10 mouse cellular contexts compared by ENCODE assay signal in genomic region chr17:27448749-27449148, GRCm38 (mm10).
DNase-seq lines count a peak whose midpoint lies in the region; ATAC-seq and TF ChIP-seq lines count a peak whose summit lies in the region.
"Had no signal": no experiment of that assay in that cellular context is flagged by ENCODE, and none has a peak within 500 bp of the region (broad histone marks: within the 10 kb centered on the region; RNA-seq: fewer than 3 reads in every experiment).

No protein-coding gene starts in this region.

- no peak overlapping the region for H3K9ac ChIP-seq in kidney, postnatal 0 days (ENCODE audit: low read depth, low read length)
- H3K9ac ChIP-seq in kidney, embryonic 14.5 days (ENCODE audit: low read depth, low read length): no peak overlapping the region
- H3K9ac ChIP-seq in CH12.LX (ENCODE audit: insufficient read depth, low read depth): no peak overlapping the region

- TF ChIP-seq EP300 in CH12.LX (IDR thresholded peaks at IDR 0.05; ENCODE audit: low read length): no peak

- H3K27ac ChIP-seq in kidney, postnatal 0 days: no peak overlapping the region
- no peak overlapping the region for H3K27ac ChIP-seq in kidney, embryonic 14.5 days (ENCODE audit: low read depth, low read length)
- H3K27ac ChIP-seq in CH12.LX (ENCODE audit: insufficient read depth, low read depth): no peak overlapping the region
- H3K27ac ChIP-seq in embryonic facial prominence, embryonic 10.5 days (replicated peaks): no peak overlapping the region

- no peaks in the 10 kb centered on the region for H3K79me2 ChIP-seq in CH12.LX (replicated peaks; ENCODE audit: control insufficient read depth, extremely low read depth, insufficient read depth, poor library complexity, severe bottlenecking)

- no peak for DNase-seq in kidney, postnatal 0 days (ENCODE audit: low spot score)
- DNase-seq in CH12.LX (ENCODE audit: extremely low read depth) (no peak), NIH3T3 (ENCODE audit: low read depth) (peak; percentile 18)
- DNase-seq in embryonic facial prominence, embryonic 10.5 days (ENCODE audit: low spot score): peak; percentile 39
- no peak for DNase-seq in gastrocnemius, postnatal 10 days
- DNase-seq in spleen, adult 12 weeks (ENCODE audit: low spot score): no peak
- DNase-seq: kidney, adult 11 months; thymus, adult 18-20 months had no signal

- dilution Hi-C loops in CH12.LX (cut with MboI; ENCODE audit: extremely low pct_ligation_motif_present, extremely low pct_unique_long_range_greater_than_20kb, low sequenced_read_pairs): no loop called here

- H3K4me2 ChIP-seq in kidney, postnatal 0 days (ENCODE audit: low read length): no peak overlapping the region
- H3K4me2 ChIP-seq in kidney, embryonic 14.5 days (replicated peaks; ENCODE audit: low read depth, low read length): no peak overlapping the region
- no peak overlapping the region for H3K4me2 ChIP-seq in CH12.LX (ENCODE audit: insufficient read depth, low read depth, poor library complexity, severe bottlenecking)
- H3K4me2 ChIP-seq: heart, embryonic 11.5 days had no signal

- 75% methylated on average over 6 of the region's 6 CpGs for WGBS in kidney, postnatal 0 days
- WGBS in kidney, embryonic 14.5 days: 79% methylated on average over 6 of the region's 6 CpGs
- whole genome bisulfite sequencing in embryonic facial prominence, embryonic 10.5 days: 73% methylated on average over 6 of the region's 6 CpGs

- no peak; the same call in 1 of the 2 replicates for TF ChIP-seq RAD21 in CH12.LX (IDR thresholded peaks at IDR 0.05; ENCODE audit: low read depth, low read length)

- no peak overlapping the region for H3K4me3 ChIP-seq in kidney, postnatal 0 days (replicated peaks; ENCODE audit: low read depth, low read length)
- H3K4me3 ChIP-seq in kidney, embryonic 14.5 days (ENCODE audit: low read length): no peak overlapping the region
- no peak overlapping the region for H3K4me3 ChIP-seq in CH12.LX (replicated peaks in 1 of 3; ENCODE audit: low read depth in 2 of 3, low read length in 2 of 3, poor library complexity in 1 of 3)
- no peak overlapping the region for H3K4me3 ChIP-seq in embryonic facial prominence, embryonic 10.5 days

- in situ Hi-C loops in CH12.LX (cut with MboI; ENCODE audit: low pct_ligation_motif_present, low pct_unique_long_range_greater_than_20kb, low sequenced_read_pairs): no loop called here

- no peaks in the 10 kb centered on the region for H3K9me3 ChIP-seq in kidney, postnatal 0 days (replicated peaks; ENCODE audit: low read length)
- H3K9me3 ChIP-seq in kidney, embryonic 14.5 days (ENCODE audit: control insufficient read depth, low read length): no peaks in the 10 kb centered on the region
- H3K9me3 ChIP-seq in CH12.LX (replicated peaks; ENCODE audit: low read length): no peaks in the 10 kb centered on the region
- H3K9me3 ChIP-seq in embryonic facial prominence, embryonic 10.5 days: no peaks in the 10 kb centered on the region

- no peak for TF ChIP-seq POLR2A in CH12.LX (IDR thresholded peaks at IDR 0.05; ENCODE audit: low read depth, low read length)

- H3K36me3 ChIP-seq in kidney, postnatal 0 days (ENCODE audit: insufficient read depth, low read length): no peaks in the 10 kb centered on the region
- H3K36me3 ChIP-seq in kidney, embryonic 14.5 days (ENCODE audit: control insufficient read depth, insufficient read depth, low read length): no peaks in the 10 kb centered on the region
- H3K36me3 ChIP-seq in CH12.LX (replicated peaks in 1 of 2; ENCODE audit: control insufficient read depth in 1 of 2, insufficient read depth in 1 of 2, low read length in 1 of 2): no peaks in the 10 kb centered on the region
- no peaks in the 10 kb centered on the region for H3K36me3 ChIP-seq in embryonic facial prominence, embryonic 10.5 days (replicated peaks)

- TF ChIP-seq CTCF in kidney, postnatal 0 days (IDR thresholded peaks at IDR 0.05; ENCODE audit: low read depth): peak; percentile 11; the same call in 1 of the 2 replicates
- TF ChIP-seq CTCF in CH12.LX (conservative IDR thresholded peaks at IDR 0.05 in 1 of 2, IDR thresholded peaks at IDR 0.05 in 1 of 2; ENCODE audit: low read depth in 2 of 2, low read length in 2 of 2): peak in 1 of 2 experiments; percentile 38; a peak in 1 of 4 replicates

- no peaks in the 10 kb centered on the region for H3K4me1 ChIP-seq in kidney, postnatal 0 days (replicated peaks; ENCODE audit: insufficient read depth, low read length)
- H3K4me1 ChIP-seq in kidney, embryonic 14.5 days (ENCODE audit: control insufficient read depth, insufficient read depth, low read length): peaks cover 7% of the 10 kb centered on the region; the same call in 1 of the 2 replicates
- peaks cover 12 to 23% of the 10 kb centered on the region in 2 experiments for H3K4me1 ChIP-seq in CH12.LX (ENCODE audit: control insufficient read depth in 1 of 2, insufficient read depth in 2 of 2)
- peaks cover 15% of the 10 kb centered on the region for H3K4me1 ChIP-seq in embryonic facial prominence, embryonic 10.5 days

- no peaks in the 10 kb centered on the region for H3K27me3 ChIP-seq in kidney, postnatal 0 days (ENCODE audit: insufficient read depth, low read length)
- no peaks in the 10 kb centered on the region; the same call in 1 of the 2 replicates for H3K27me3 ChIP-seq in kidney, embryonic 14.5 days (ENCODE audit: control insufficient read depth, insufficient read depth, low read length)
- peaks cover 88% of the 10 kb centered on the region for H3K27me3 ChIP-seq in CH12.LX (replicated peaks)
- no peaks in the 10 kb centered on the region for H3K27me3 ChIP-seq in embryonic facial prominence, embryonic 10.5 days (replicated peaks; ENCODE audit: low read depth, poor library complexity, severe bottlenecking)

- no peak for ATAC-seq in kidney, postnatal 0 days (replicated peaks; ENCODE audit: low FRiP score, low read depth)
- ATAC-seq in kidney, embryonic 14.5 days (ENCODE audit: low FRiP score, low TSS enrichment): no peak

TF ChIP-seq in CH12.LX, 34 proteins besides CTCF, POLR2A, EP300 and RAD21:
- no peak for TF ChIP-seq USF1 (IDR thresholded peaks at IDR 0.05; ENCODE audit: low read depth, low read length)
- TF ChIP-seq ZC3H11A (IDR thresholded peaks at IDR 0.05; ENCODE audit: low read depth, low read length): no peak
- TF ChIP-seq CHD1 (IDR thresholded peaks at IDR 0.05; ENCODE audit: low read depth, low read length): no peak
- no peak for TF ChIP-seq NELFE (IDR thresholded peaks at IDR 0.05; ENCODE audit: low read depth, low read length)
- TF ChIP-seq TBP (conservative IDR thresholded peaks at IDR 0.05; ENCODE audit: low read depth, low read length): no peak
- TF ChIP-seq SMC3 (IDR thresholded peaks at IDR 0.05; ENCODE audit: low read depth, low read length): peak; percentile 34

Comparison
In these comparisons a context has a peak if more than half of its experiments do, and no peak if none do; other contexts are left out.
1. DNase-seq: peak in NIH3T3 (single experiment) and embryonic facial prominence, embryonic 10.5 days (single experiment); none in kidney, postnatal 0 days (single experiment), CH12.LX (single experiment), gastrocnemius, postnatal 10 days (single experiment) and spleen, adult 12 weeks (single experiment).